Mouse (Mus musculus): ENCODE results near the gene Ezh2.

DNA sequence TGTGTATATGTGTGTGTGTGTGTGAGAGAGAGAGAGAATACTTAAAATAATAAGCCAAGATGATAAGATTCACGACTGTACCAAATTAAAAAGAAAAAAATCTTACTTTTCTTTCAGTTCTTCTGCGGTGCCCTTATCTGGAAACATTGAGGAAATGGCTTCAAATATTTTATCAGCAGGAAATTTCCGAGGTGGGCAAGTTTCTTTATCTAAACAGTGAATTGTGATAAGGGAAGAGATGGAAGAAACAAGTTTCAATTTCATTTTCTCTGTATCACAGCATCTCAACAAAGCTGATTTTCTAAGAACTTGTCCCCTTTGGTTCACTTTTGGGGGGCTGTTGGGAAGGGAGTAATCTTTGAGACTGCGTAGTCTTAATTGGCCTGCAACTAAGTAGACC lies 42.9 kb downstream of the Ezh2 start:
- TF ChIP-seq POLR2A (IDR thresholded peaks at IDR 0.05; ENCODE audit: low read depth, low read length) (no peak), CTCF (IDR thresholded peaks at IDR 0.05; ENCODE audit: borderline replicate concordance, insufficient read depth, low read length) (no peak)

Measured in embryonic fibroblast, embryonic 13.5 days (primary cell).